ENCODE assay signal across 8 mouse cellular contexts in genomic region chr7:140857550-140858505, GRCm38 (mm10). TPM values are rescaled to one million over a fixed set of nuclear protein-coding genes. Genes with fewer than 3 reads are reported as not detected.
A peak's percentile ranks its signal among the peaks of the same experiment; 100 is the strongest.
DNase-seq lines count a peak whose midpoint lies in the region; ATAC-seq and TF ChIP-seq lines count a peak whose summit lies in the region.

Gene Bet1l, minus strand, starts transcription at chr7:140857577.

- H3K79me2 ChIP-seq in liver, adult 2 months (ENCODE audit: control insufficient read depth, insufficient read depth, low read length) = peaks cover 25% of the 10 kb centered on the region

- peak within 1 kb of the TSS; percentile 92 for H3K4me3 ChIP-seq in liver, adult 2 months (ENCODE audit: insufficient read depth, low read depth, low read length)
- peak within 1 kb of the TSS; percentile 83 for H3K4me3 ChIP-seq in embryonic facial prominence, embryonic 13.5 days
- H3K4me3 ChIP-seq in limb, embryonic 14.5 days (replicated peaks; ENCODE audit: low read length) = peak within 1 kb of the TSS; percentile 82

- H3K9ac ChIP-seq in liver, adult 2 months (ENCODE audit: low read depth, low read length) = peak within 1 kb of the TSS; percentile 91
- peak within 1 kb of the TSS; percentile 95 for H3K9ac ChIP-seq in embryonic facial prominence, embryonic 13.5 days
- H3K9ac ChIP-seq in limb, embryonic 14.5 days (ENCODE audit: low read depth, low read length, severe bottlenecking) = peak within 1 kb of the TSS; percentile 85

- no peak for DNase-seq in liver, adult 2 months (ENCODE audit: extremely low read depth, low read depth, low spot score)
- DNase-seq in liver = no peak
- DNase-seq in adrenal gland, adult 2 months = no peak
- no peak for DNase-seq in limb, embryonic 14.5 days (ENCODE audit: low spot score)
- DNase-seq in urinary bladder, postnatal 4 days (ENCODE audit: low spot score in 2 of 2) = no peak

- H3K36me3 ChIP-seq in liver, adult 2 months (ENCODE audit: control insufficient read depth, insufficient read depth, low read length) = peaks cover 10% of the 10 kb centered on the region
- peaks cover 64% of the 10 kb centered on the region for H3K36me3 ChIP-seq in embryonic facial prominence, embryonic 13.5 days
- H3K36me3 ChIP-seq in limb, embryonic 14.5 days (ENCODE audit: control insufficient read depth, insufficient read depth, low read length) = peaks cover 59% of the 10 kb centered on the region

- TF ChIP-seq POLR2A in liver, adult 2 months (IDR thresholded peaks at IDR 0.05; ENCODE audit: extremely low read depth, insufficient read depth, low read length) = no peak
- TF ChIP-seq POLR2A in limb, embryonic 14.5 days (IDR thresholded peaks at IDR 0.05; ENCODE audit: borderline replicate concordance, extremely low read depth, insufficient read depth, insufficient read length) = no peak

- ATAC-seq in embryonic facial prominence, embryonic 13.5 days (ENCODE audit: insufficient number of reproducible peaks, insufficient read depth, low FRiP score, low TSS enrichment, low read depth) = no peak
- peak; percentile 1 to 19; a peak in 1 of 4 replicates for ATAC-seq in hematopoietic stem cell, adult 5-6 weeks (replicated peaks in 1 of 2; ENCODE audit: insufficient read depth in 1 of 2, low FRiP score in 2 of 2, low TSS enrichment in 1 of 2, low read depth in 1 of 2, poor library complexity in 2 of 2, severe bottlenecking in 2 of 2)
- ATAC-seq in limb, embryonic 14.5 days (ENCODE audit: low FRiP score, low read depth) = peak; percentile 13; the same call in 1 of the 2 replicates
- no peak for ATAC-seq in neutrophil, adult 5-6 weeks (ENCODE audit: extremely low read depth, insufficient number of reproducible peaks, low FRiP score, poor library complexity, severe bottlenecking)

- peak within 1 kb of the TSS; percentile 99 for H3K4me2 ChIP-seq in embryonic facial prominence, embryonic 13.5 days
- peak within 1 kb of the TSS; percentile 98 for H3K4me2 ChIP-seq in limb, embryonic 14.5 days (replicated peaks; ENCODE audit: low read depth, low read length, severe bottlenecking)

- no peak for TF ChIP-seq CTCF in liver, adult 2 months (IDR thresholded peaks at IDR 0.05; ENCODE audit: low read depth, low read length)

- H3K9me3 ChIP-seq in embryonic facial prominence, embryonic 13.5 days = no peaks in the 10 kb centered on the region
- no peaks in the 10 kb centered on the region for H3K9me3 ChIP-seq in limb, embryonic 14.5 days (ENCODE audit: control insufficient read depth, low read length)

- 35% methylated on average over 40 of the region's 40 CpGs for WGBS in liver, adult 2 months
- WGBS in embryonic facial prominence, embryonic 13.5 days = 36% methylated on average over 40 of the region's 40 CpGs
- WGBS in limb, embryonic 14.5 days = 38% methylated on average over 40 of the region's 40 CpGs

- no peaks in the 10 kb centered on the region for H3K27me3 ChIP-seq in liver, adult 2 months (ENCODE audit: control insufficient read depth, insufficient read depth, low read length)
- no peaks in the 10 kb centered on the region for H3K27me3 ChIP-seq in embryonic facial prominence, embryonic 13.5 days
- no peaks in the 10 kb centered on the region for H3K27me3 ChIP-seq in limb, embryonic 14.5 days (ENCODE audit: control insufficient read depth, insufficient read depth, low read length)

- peak within 1 kb of the TSS; percentile 97 for H3K27ac ChIP-seq in liver, adult 2 months (replicated peaks; ENCODE audit: insufficient read depth, low read depth, low read length)
- H3K27ac ChIP-seq in embryonic facial prominence, embryonic 13.5 days = peak within 1 kb of the TSS; percentile 90
- H3K27ac ChIP-seq in limb, embryonic 14.5 days (replicated peaks; ENCODE audit: low read depth, low read length) = peak within 1 kb of the TSS; percentile 83

- peaks cover 27% of the 10 kb centered on the region for H3K4me1 ChIP-seq in liver, adult 2 months (ENCODE audit: control insufficient read depth, insufficient read depth, low read length)
- peaks cover 36% of the 10 kb centered on the region for H3K4me1 ChIP-seq in embryonic facial prominence, embryonic 13.5 days
- peaks cover 19% of the 10 kb centered on the region for H3K4me1 ChIP-seq in limb, embryonic 14.5 days (ENCODE audit: control insufficient read depth, insufficient read depth, low read length)

RNA-seq across cellular contexts. Expression of gene Bet1l, which starts in this region (rescaled TPM):
- total RNA-seq in liver, adult 2 months (2014; rRNA removed) = 15.0 and 15.4 TPM in 2 replicates
- 22.1 and 29.2 TPM in 2 replicates for polyA plus RNA-seq in liver, adult 2 months (2012; rRNA removed)
- 10 to 100 TPM; 32.0 to 34.7 TPM for total RNA-seq in adrenal gland, adult 2 months (2021)
- polyA plus RNA-seq in adrenal gland, adult 2 months (2012; rRNA removed) = 18.0 and 20.2 TPM in 2 replicates
- 56.4 and 68.1 TPM in 2 replicates for polyA plus RNA-seq in embryonic facial prominence, embryonic 13.5 days (2015; fragmentation: Nextera tagmentation; extraction: Ambion mirVana)
- total RNA-seq in hematopoietic stem cell, adult 5-6 weeks (2017) = 28.2 and 36.1 TPM in 2 replicates
- polyA plus RNA-seq in limb, embryonic 14.5 days (2012; rRNA removed) = 45.0 and 48.2 TPM in 2 replicates
- polyA plus RNA-seq in limb, embryonic 14.5 days (2014; fragmentation: Nextera tagmentation; extraction: Ambion mirVana) = 75.1 and 92.8 TPM in 2 replicates
- 28.3 and 47.1 TPM in 2 replicates for total RNA-seq in neutrophil, adult 5-6 weeks (2017)

Comparison
In these comparisons a context has a peak if more than half of its experiments do, and no peak if none do; other contexts are left out.
1. ATAC-seq: peak in hematopoietic stem cell, adult 5-6 weeks (2 of 2) and limb, embryonic 14.5 days (single experiment); none in embryonic facial prominence, embryonic 13.5 days (single experiment) and neutrophil, adult 5-6 weeks (single experiment).
2. Peak in every context shown above with its lines, with median percentiles within 50 percentile points of each other: H3K27ac ChIP-seq, H3K4me3 ChIP-seq and H3K9ac ChIP-seq.